Mouse (Mus musculus) bone marrow, adult 2 months (tissue): ENCODE measurements around the gene Oca2. TPM values are rescaled to one million over a fixed set of nuclear protein-coding genes. Genes with fewer than 3 reads are reported as not detected.

Experiments used
- H3K27ac ChIP-seq: fragments of 200-500 bp; 2 replicates; pipeline ENCODE4 v1.5.1; 2012; ENCODE audit warnings: low read depth, mild to moderate bottlenecking, control low read depth, inconsistent platforms, low read length; ENCODE audit not compliant: control insufficient read depth, poor library complexity, insufficient read depth
- H3K4me1 ChIP-seq: fragments of 200-500 bp; 2 replicates; pipeline ENCODE4 v1.6.1; 2011; ENCODE audit warnings: low read length; ENCODE audit not compliant: control insufficient read depth, insufficient read depth
- H3K4me3 ChIP-seq: fragments of 200-500 bp; replicated peaks from 2 replicates; pipeline ENCODE3; 2011; ENCODE audit warnings: mild to moderate bottlenecking, low read depth, low read length, control low read depth; ENCODE audit not compliant: control insufficient read depth
- CTCF ChIP-seq: fragments of 200-500 bp; IDR thresholded peaks from 2 replicates; pipeline ENCODE4 v1.5.1; 2011; ENCODE audit warnings: low read length, control low read depth; ENCODE audit not compliant: control insufficient read depth, insufficient read depth
- POLR2A ChIP-seq: fragments of 200-500 bp; IDR thresholded peaks from 2 replicates; pipeline ENCODE4 v1.6.1; 2011; ENCODE audit warnings: low read depth, mild to moderate bottlenecking, control low read depth, low read length, borderline replicate concordance; ENCODE audit not compliant: control insufficient read depth
- WGBS: fragments of 180-500 bp; shearing (Covaris S2); methylation state at CpG from one replicate; pipeline ENCODE4 v1.1.7; 2018; 5-methylcytosine and 5-hydroxymethylcytosine counted together
- polyA plus RNA-seq: library from polyadenylated mRNA; stranded (reverse); fragments of >200 nt; gene quantifications from 2 replicates; pipeline ENCODE4 v1.2.4, GENCODE M21; 2011; ENCODE audit warnings: low replicate concordance; ENCODE audit not compliant: missing spikeins, insufficient read depth, insufficient read length

Oca2 gene
- polyA plus RNA-seq: not detected in 2 replicates

DNA sequence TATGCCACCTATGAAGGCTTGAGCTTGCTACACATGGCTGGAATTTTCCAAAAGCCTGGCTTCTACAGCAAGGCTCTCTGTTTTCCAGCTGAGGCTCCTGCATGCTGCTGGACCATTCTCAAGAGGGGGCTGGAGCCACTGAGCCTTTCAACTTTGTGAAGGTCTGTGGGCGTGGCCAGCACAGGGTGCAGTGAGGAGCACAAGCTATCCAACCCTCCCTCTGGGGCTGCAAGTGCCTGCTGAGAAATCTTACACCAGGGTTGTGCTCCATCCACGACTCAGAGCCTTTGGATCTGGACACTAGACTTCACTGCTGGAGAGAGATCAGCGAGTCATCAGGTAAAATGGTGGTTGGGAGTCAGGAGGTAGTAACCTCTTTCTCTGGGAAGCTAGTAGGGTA lies at the start of gene Oca2:
Gene Oca2 (plus strand): TSS at position 218 of the 400 bp plus-strand sequence.
- H3K27ac ChIP-seq: no peak within 1 kb of the TSS
- TF ChIP-seq CTCF: no peak
- no peak for TF ChIP-seq POLR2A
- H3K4me1 ChIP-seq: no peaks in the 10 kb centered on the region
- 50% methylated on average over 3 of the region's 3 CpGs for WGBS
- H3K4me3 ChIP-seq: no peak within 1 kb of the TSS

DNA sequence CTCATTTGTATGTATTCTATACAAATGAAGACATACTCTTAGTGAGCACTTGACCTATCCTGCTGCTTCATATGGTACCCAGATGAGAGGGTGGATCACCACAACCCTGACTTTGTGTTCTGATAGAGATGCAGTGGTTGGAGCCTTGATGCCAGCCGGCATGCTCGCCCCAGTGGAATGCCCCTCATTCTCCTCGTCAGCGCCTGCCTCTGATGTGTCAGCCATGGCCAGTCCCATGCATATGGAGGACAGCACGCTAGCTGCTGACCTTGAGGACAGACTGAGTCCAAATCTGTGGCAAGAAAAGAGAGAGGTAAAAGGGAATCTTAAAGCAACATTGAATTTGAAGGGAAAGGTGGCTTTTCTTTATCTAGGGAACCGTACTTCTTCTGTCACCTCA lies 48.5 kb upstream of the Oca2 start:
- H3K27ac ChIP-seq: no peak overlapping the region
- 94% methylated on average over 6 of the region's 6 CpGs for WGBS
- H3K4me1 ChIP-seq: no peaks in the 10 kb centered on the region
- H3K4me3 ChIP-seq: no peak overlapping the region
- TF ChIP-seq CTCF (no peak), POLR2A (no peak)

DNA sequence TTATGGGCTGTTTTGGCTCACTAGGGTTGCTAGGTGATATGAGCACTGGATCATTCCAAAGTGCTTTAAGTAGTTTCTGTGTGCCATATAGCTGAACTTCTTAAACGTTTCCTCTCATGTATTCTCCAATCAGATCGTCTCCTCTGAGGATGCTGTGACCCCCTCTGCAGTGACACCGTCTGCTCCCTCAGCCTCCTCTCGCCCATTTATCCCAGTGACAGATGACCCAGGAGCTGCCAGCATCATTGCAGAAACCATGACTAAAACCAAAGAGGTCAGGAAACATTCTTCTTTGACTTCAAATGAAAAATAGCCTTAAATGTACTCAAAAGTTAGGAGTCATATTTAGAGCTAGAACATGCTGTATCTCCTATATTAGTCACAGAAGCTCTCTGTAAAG lies 47.9 kb upstream of the Oca2 start:
- no peaks in the 10 kb centered on the region for H3K4me1 ChIP-seq
- H3K4me3 ChIP-seq: no peak overlapping the region
- no peak overlapping the region for H3K27ac ChIP-seq
- TF ChIP-seq CTCF (no peak), POLR2A (no peak)
- WGBS: 83% methylated on average over 4 of the region's 4 CpGs

DNA sequence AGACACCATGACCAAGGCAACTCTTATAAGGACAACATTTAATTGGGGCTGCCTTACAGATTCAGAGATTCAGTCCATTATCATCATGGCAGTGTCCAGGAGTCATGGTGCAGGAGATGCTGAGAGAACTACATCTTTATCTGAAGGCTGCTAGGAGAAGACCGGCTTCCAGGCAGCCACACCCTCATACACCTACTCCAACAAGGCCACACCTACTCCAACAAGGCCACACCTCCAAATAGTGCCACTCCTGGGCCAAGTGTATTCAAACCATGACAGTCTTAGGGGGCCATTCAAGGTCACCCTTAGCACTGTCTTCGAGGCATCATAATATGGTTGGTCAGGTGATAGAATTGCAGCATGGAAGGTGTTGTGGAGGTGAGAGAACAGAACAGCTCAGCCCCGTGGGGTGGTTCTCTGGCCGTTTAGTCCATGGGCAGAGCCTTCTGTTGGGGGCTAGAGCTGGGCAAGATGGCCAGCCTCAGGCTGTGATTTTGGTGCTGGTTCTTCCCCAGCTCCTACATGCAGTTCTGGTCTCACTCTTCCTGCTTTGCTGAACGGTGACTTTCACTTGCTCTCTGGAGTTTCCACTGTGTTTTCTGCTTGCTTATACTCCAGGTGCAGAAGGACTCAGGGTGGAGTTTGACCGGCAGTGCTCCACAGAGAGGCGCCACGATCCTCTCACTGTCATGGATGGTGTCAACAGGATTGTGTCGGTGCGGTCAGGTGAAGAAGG lies 37.9 kb upstream of the Oca2 start:
- 91% methylated on average over 10 of the region's 10 CpGs for WGBS
- H3K27ac ChIP-seq: no peak overlapping the region
- TF ChIP-seq CTCF (no peak), POLR2A (no peak)

DNA sequence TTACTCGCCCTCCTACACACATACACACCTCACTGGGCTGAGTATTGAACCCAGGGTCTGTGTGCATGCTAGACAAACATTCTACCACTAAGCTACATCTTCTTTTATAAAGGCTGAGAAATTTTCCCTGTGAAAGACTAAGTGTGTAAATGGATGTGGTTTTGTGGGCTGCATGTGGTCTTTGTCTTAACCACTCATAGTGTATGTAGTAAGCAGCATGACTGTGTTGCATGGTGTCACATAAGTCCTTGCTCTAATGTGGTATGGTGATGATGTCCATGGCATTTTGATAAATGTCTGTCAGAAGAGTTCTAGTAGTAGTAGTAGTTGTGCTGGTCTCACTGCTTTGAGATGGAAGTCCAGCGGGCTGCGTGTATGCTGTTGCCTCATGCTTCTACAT lies 36.7 kb upstream of the Oca2 start:
- TF ChIP-seq CTCF: no peak
- H3K27ac ChIP-seq: no peak overlapping the region; the same call in 1 of the 2 replicates
- no peak overlapping the region for H3K4me3 ChIP-seq
- WGBS: 71% methylated on average over 3 of the region's 3 CpGs
- peaks cover 2% of the 10 kb centered on the region; the same call in 1 of the 2 replicates for H3K4me1 ChIP-seq

More for the DNA sequence above, 37.9 kb upstream of the Oca2 start:
- H3K4me3 ChIP-seq: no peak overlapping the region
- H3K4me1 ChIP-seq: peaks cover 2% of the 10 kb centered on the region; the same call in 1 of the 2 replicates

DNA sequence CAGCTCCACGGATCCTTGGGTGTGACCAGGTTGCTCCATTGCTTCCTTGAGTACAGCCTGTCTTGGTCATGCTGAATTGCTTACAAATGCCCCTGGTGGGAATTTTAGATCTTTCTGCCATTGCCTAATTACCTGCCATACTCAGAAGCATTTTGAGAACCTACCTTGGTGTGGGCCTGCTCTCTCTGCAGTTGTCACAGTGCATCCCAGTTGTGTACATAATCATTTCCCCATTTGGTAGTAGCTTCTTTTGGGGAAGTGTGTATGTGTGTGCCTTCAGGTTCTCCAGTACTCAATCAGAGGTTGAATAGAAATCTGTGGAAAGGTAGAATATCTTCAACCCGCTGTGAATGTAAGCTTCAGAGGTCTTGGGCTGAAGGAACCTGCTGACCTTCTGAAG lies 36.3 kb upstream of the Oca2 start:
- TF ChIP-seq POLR2A (no peak), CTCF (no peak)
- Histone ChIP-seq H3K4me1 (peaks cover 2% of the 10 kb centered on the region; the same call in 1 of the 2 replicates), H3K27ac (no peak overlapping the region; the same call in 1 of the 2 replicates), H3K4me3 (no peak overlapping the region)
- WGBS: 72% methylated on average over 2 of the region's 2 CpGs

DNA sequence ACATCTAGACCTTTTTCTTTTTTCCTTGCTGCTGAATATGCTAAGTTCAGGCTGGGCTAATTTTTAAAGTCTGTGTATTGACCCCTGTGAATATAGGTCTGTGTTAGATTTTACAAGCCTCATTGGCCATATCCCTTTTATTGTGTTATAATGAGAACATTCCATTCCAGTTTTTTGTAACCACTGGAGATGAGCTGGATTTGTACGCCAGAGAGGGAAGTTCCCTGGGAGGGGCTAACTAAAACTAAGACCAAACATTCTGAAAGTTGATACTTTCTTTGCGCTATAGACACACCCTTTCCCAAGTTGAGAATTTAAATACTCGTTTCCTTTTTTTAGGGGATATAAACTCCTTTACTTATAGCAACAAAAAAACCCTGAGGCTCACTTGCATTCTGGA lies 34.7 kb upstream of the Oca2 start:
- Histone ChIP-seq H3K4me1 (peaks cover 2% of the 10 kb centered on the region; the same call in 1 of the 2 replicates), H3K27ac (no peak overlapping the region), H3K4me3 (no peak overlapping the region)
- TF ChIP-seq POLR2A: no peak
- TF ChIP-seq CTCF: no peak
- 81% methylated on average over 3 of the region's 3 CpGs for WGBS

DNA sequence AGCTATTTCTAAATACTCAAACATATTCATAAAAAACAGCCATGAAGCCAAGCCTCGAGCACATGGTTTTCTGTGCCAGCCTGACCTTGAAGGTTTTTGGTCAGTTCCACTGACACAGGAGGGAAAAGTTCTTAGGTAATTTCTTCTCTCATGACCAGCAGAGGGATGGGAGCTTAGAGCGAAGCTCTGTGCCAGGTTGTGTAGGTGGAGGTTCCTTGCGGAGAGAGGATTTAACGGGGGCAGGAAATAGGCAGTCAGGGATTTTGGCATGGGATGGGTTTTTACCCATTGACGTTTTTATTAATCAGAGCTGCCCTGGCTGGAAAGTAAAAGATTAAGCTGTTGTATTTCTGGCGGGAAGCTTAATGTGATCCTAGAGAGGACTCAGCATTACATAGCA lies 18.7 kb upstream of the Oca2 start:
- no peak overlapping the region for H3K4me3 ChIP-seq
- TF ChIP-seq CTCF: no peak
- TF ChIP-seq POLR2A: no peak
- WGBS: 92% methylated on average over 6 of the region's 6 CpGs
- no peak overlapping the region for H3K27ac ChIP-seq
- H3K4me1 ChIP-seq: no peaks in the 10 kb centered on the region
